Mouse (Mus musculus) Patski (cell line): ENCODE measurements around the gene Col4a1. TPM values are rescaled to one million over a fixed set of nuclear protein-coding genes. Genes with fewer than 3 reads are reported as not detected.

Experiments used
- ATAC-seq: fragments of 100-300 bp; one replicate; pipeline ENCODE4 v1.8.0; 2021
- CTCF ChIA-PET: fragments of 350-600 bp; sonication (Branson Sonifier 250); formaldehyde crosslinking; loops from one replicate; lab custom pipeline; 2022; ENCODE audit warnings: inconsistent platforms; lab: Charles Lee
- POLR2A ChIA-PET: fragments of 350-600 bp; sonication (Branson Sonifier 250); formaldehyde crosslinking; loops from one replicate; lab custom pipeline; 2022; ENCODE audit warnings: antibody characterized with exemption, inconsistent platforms; lab: Charles Lee
- DNase-seq: peaks from one replicate; pipeline ENCODE4 v3.0.0-alpha.2; 2011; ENCODE audit warnings: low read depth, low spot score
- H3K27me3 ChIP-seq: fragments of 371-371 bp; one replicate; pipeline ENCODE4 v1.5.1; 2021
- CTCF ChIP-seq: fragments of 100-300 bp; IDR thresholded peaks from one replicate; pipeline ENCODE4 v1.5.1; 2021
- in situ Hi-C: fragments of 300-500 bp; cut with MboI; formaldehyde crosslinking; loops from 3 replicates; pipeline ENCODE4 v1.11.1; 2018; ENCODE audit warnings: low pct_unique_long_range_greater_than_20kb, mixed read lengths
- polyA plus RNA-seq: library from polyadenylated mRNA; unstranded; gene quantifications from one replicate; pipeline ENCODE4 v1.2.3, GENCODE M21; 2021

Gene Col4a1
- polyA plus RNA-seq, 1 experiment from 2014 or later, result 336 TPM

DNA sequence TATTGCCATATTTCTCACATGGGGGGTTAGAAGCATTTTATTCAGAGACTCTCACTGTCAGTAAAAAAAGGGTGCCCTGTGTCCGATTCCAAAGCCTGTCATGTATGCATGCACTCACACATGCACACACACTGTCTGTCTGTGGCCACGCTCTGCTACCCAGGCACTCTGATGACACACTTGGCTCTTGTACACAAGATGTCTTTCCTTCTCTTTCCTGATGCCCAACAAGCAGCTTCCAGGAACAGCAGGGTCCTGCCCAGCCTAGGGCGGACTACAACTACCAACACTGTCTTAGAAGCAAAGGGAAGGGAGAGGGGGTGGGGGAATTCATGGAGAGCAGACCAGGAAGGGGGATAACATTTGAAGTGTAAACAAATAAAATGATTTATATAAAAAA is 162.4 kb downstream of the Col4a1 start:
- POLR2A ChIA-PET, result no interaction called here
- no peaks in the 10 kb centered on the region for H3K27me3 ChIP-seq
- in situ Hi-C loops, result no loop called here
- CTCF ChIA-PET, result no interaction called here
- ATAC-seq (no peak), DNase-seq (no peak)
- no peak for TF ChIP-seq CTCF

DNA sequence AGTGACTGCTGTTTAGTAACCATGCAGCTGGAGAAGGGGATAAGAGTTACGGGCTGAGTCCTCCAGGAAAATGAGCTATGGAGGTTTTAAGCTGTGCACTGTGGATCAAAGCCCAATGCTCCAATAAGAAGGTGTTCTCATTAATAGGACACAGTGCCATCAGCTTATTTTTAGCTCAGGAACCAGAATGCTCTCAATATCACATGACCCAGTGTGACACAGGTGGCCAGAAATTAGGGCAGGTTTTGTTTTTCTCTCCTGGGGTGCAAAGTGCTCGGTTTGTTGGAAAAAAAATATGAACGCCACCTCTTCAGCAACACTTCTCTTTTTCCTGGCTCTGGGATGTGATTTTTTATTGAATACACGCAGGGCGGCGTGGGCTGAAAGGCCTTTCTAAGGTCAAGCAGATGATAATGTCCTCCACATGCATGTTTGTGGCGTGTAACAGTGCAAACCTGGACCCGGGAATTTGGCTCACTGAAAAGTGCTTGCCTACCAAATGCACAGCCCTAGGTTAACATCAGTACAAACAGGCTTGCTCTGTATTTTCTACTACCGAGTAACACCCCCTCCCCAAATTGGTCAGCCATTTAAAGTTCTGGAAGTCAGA is 163.3 kb downstream of the Col4a1 start:
- TF ChIP-seq CTCF, result no peak
- ATAC-seq, result no peak

DNA sequence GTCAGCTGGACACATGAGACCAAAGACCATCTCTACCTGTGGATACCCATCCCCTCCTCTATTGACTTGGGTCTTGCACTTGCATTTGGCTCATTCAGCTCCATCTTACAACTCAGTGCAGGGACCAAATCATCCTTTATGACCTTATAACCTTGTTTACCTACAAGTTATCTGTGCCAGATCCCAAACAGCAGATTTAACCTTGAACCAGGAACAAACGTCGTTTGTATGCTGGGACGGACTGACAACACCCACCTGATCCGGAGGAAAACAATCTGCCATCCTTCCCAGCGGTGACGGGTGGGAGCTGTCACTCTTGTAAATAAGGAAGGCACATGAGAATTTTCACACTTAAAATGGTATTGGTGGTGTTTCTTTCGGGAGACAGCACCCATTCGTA is 163.8 kb downstream of the Col4a1 start:
- TF ChIP-seq CTCF, result no peak
- H3K27me3 ChIP-seq, result no peaks in the 10 kb centered on the region
- in situ Hi-C loops, result no loop called here
- POLR2A ChIA-PET, result no interaction called here
- ATAC-seq, result no peak
- no peak for DNase-seq
- CTCF ChIA-PET, result no interaction called here

More for the DNA sequence above, 163.3 kb downstream of the Col4a1 start:
- H3K27me3 ChIP-seq, result no peaks in the 10 kb centered on the region
- ChIA-PET CTCF (no interaction called here), POLR2A (no interaction called here)
- DNase-seq, result no peak
- in situ Hi-C loops, result no loop called here

Other genes with a start within 250 kb of the Col4a1 start
- 206 TPM for gene Col4a2, start within 50 bp of the Col4a1 start, polyA plus RNA-seq
- gene Rab20, start 165.9 kb upstream of the Col4a1 start, polyA plus RNA-seq, result 70.7 TPM
- gene Naxd, start 184.7 kb upstream of the Col4a1 start, polyA plus RNA-seq, result 108 TPM
- gene Cars2, start 238.0 kb upstream of the Col4a1 start, polyA plus RNA-seq, result 46.2 TPM
- gene Ing1, start 242.7 kb upstream of the Col4a1 start, polyA plus RNA-seq, result 71.3 TPM